Mouse (Mus musculus): ENCODE data around the gene Kalrn. TPM values are rescaled to one million over a fixed set of nuclear protein-coding genes. Genes with fewer than 3 reads are reported as not detected.

The Kalrn gene
- polyA plus RNA-seq, 1 experiment from 2014 or later = 22.4 TPM

DNA sequence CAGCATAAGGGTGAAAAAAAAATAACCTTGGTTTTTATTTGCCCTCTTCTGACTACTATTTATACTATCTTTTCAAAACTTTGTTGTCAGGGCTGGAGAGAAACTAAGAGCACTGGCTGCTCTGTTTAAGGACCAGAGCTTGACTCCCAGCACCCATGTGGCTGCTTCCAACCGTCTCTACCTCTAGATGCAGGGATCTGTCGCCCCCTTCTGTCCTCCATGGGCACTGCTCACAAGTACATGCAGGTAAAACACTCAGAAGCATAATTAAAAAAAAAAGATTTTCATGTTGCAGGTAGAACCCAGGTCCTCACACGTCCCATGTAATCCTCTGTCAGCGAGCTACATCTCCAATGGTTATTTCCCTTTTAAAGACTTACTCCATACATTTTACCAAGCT lies 499.4 kb downstream of the Kalrn start:
- H3K36me3 ChIP-seq (ENCODE audit: control insufficient read depth, insufficient read depth, low read length) = no peaks in the 10 kb centered on the region
- H3K27ac ChIP-seq (ENCODE audit: low read depth, low read length) = no peak overlapping the region
- H3K4me2 ChIP-seq (ENCODE audit: low read depth, low read length, severe bottlenecking) = no peak overlapping the region
- 89% methylated on average over 4 of the region's 4 CpGs for WGBS
- ATAC-seq (replicated peaks; ENCODE audit: low FRiP score) = no peak
- no peaks in the 10 kb centered on the region for H3K9me3 ChIP-seq (ENCODE audit: control insufficient read depth, low read length)
- H3K9ac ChIP-seq (ENCODE audit: low read length) = no peak overlapping the region
- no peak overlapping the region for H3K4me3 ChIP-seq (ENCODE audit: low read depth, low read length)
- H3K27me3 ChIP-seq (ENCODE audit: control insufficient read depth, insufficient read depth, low read length) = no peaks in the 10 kb centered on the region
- no peak for DNase-seq (ENCODE audit: low spot score)
- no peaks in the 10 kb centered on the region for H3K4me1 ChIP-seq (replicated peaks; ENCODE audit: control insufficient read depth, insufficient read depth, low read length)

DNA sequence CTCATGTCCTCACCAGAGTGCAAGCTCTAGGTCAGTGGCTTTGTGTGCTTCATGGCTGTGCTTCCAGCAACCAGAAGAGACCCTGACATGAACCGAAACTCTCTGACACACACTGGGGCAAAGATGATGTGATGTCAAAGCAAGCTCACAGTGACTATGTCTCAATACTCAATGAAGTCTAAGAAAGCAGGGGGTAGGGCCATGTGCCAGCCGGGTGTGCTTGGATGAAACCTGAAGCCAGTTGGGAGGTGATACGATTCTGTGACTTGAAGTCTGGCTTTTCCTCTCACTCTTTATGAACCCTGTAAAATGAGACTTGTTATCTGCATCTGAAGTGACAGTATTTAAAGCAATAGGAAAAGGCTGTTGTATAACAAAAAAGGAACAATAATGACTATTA lies 501.2 kb downstream of the Kalrn start:
- H3K4me3 ChIP-seq (ENCODE audit: low read depth, low read length) = no peak overlapping the region
- no peak for ATAC-seq (replicated peaks; ENCODE audit: low FRiP score)
- no peak overlapping the region for H3K9ac ChIP-seq (ENCODE audit: low read length)
- H3K36me3 ChIP-seq (ENCODE audit: control insufficient read depth, insufficient read depth, low read length) = no peaks in the 10 kb centered on the region
- H3K27me3 ChIP-seq (ENCODE audit: control insufficient read depth, insufficient read depth, low read length) = no peaks in the 10 kb centered on the region
- WGBS = 83% methylated on average over 3 of the region's 3 CpGs
- DNase-seq (ENCODE audit: low spot score) = no peak
- H3K27ac ChIP-seq (ENCODE audit: low read depth, low read length) = no peak overlapping the region
- H3K9me3 ChIP-seq (ENCODE audit: control insufficient read depth, low read length) = no peaks in the 10 kb centered on the region
- H3K4me1 ChIP-seq (replicated peaks; ENCODE audit: control insufficient read depth, insufficient read depth, low read length) = no peaks in the 10 kb centered on the region
- H3K4me2 ChIP-seq (ENCODE audit: low read depth, low read length, severe bottlenecking) = no peak overlapping the region

DNA sequence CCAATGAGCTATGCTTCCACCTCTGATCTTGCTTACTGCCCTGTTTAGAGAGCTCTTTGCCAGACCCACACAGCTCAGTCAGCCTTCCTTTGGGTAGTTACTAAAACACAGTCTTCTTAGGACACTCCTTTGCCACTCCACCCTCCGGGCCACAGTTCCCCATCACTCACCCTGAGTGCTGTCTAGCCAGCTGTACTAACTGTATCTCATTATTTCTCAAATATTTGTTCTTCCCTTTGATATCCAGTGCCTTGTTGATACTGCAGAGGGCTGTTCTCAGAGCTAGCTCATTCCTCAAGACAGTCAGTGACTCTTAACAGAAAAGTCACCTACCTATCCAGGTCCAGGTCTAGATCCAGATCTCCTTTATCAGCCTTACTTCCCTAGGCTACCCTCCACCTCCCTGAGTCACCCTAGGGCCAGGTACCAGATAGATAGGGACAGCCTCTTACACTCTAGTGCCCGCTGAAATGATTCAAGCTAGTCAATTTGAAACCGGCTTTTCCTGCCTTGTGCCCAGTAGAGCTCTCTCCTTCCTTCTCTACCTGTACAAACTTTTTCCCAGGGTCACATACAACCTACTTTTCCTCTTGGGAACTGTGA lies 502.0 kb downstream of the Kalrn start:
- Histone ChIP-seq H3K4me2 (ENCODE audit: low read depth, low read length, severe bottlenecking) (no peak overlapping the region), H3K27ac (ENCODE audit: low read depth, low read length) (no peak overlapping the region), H3K27me3 (ENCODE audit: control insufficient read depth, insufficient read depth, low read length) (no peaks in the 10 kb centered on the region), H3K9ac (ENCODE audit: low read length) (no peak overlapping the region), H3K36me3 (ENCODE audit: control insufficient read depth, insufficient read depth, low read length) (no peaks in the 10 kb centered on the region), H3K4me3 (ENCODE audit: low read depth, low read length) (no peak overlapping the region), H3K4me1 (replicated peaks; ENCODE audit: control insufficient read depth, insufficient read depth, low read length) (no peaks in the 10 kb centered on the region), H3K9me3 (ENCODE audit: control insufficient read depth, low read length) (no peaks in the 10 kb centered on the region)
- DNase-seq (ENCODE audit: low spot score) (no peak), ATAC-seq (replicated peaks; ENCODE audit: low FRiP score) (no peak)
- 94% methylated on average over 3 of the region's 3 CpGs for WGBS

DNA sequence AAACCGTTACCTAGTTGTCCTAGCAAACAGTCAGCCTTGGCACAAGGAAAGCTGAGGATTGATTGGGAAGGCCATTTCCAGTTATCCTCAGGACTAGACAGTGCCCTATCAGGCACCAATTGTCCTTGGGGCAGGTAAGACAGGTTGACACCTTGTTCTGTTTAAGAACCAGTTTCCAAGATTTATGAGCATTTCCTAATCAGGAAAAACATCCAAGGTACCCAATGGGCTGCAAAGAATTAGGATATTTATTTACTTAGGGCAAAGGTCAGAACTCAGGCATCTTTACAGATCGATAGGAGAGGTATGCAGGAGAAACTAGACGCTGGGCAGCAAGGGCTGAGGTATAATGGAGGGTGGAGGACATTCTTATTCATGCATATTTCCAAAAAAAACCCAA lies 503.9 kb downstream of the Kalrn start:
- Histone ChIP-seq H3K4me2 (ENCODE audit: low read depth, low read length, severe bottlenecking) (no peak overlapping the region), H3K27ac (ENCODE audit: low read depth, low read length) (no peak overlapping the region), H3K4me1 (replicated peaks; ENCODE audit: control insufficient read depth, insufficient read depth, low read length) (no peaks in the 10 kb centered on the region), H3K4me3 (ENCODE audit: low read depth, low read length) (no peak overlapping the region), H3K9me3 (ENCODE audit: control insufficient read depth, low read length) (no peaks in the 10 kb centered on the region), H3K36me3 (ENCODE audit: control insufficient read depth, insufficient read depth, low read length) (no peaks in the 10 kb centered on the region), H3K9ac (ENCODE audit: low read length) (no peak overlapping the region), H3K27me3 (ENCODE audit: control insufficient read depth, insufficient read depth, low read length) (no peaks in the 10 kb centered on the region)
- WGBS = 80% methylated on average over 3 of the region's 3 CpGs
- ATAC-seq (replicated peaks; ENCODE audit: low FRiP score) = no peak
- DNase-seq (ENCODE audit: low spot score) = no peak

DNA sequence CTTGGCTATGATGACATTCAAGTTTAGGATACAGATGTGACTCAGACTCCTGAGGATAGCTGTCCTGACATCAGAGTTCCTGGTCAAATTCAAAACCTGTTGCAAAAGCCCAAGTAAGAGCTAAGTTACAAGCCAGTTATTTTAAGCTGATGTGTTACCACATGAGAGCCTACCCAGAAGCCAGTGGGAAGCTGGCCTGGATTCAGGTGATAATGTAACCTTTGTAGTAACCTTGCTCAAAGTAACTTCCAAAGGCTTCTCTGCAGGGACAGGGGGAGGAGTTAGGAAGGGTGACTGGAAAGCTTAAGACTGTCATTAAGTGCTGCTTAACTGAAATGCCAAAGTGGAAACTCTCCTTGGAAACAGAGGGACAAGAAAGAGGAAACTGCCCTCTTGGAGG lies 506.4 kb downstream of the Kalrn start:
- DNase-seq (ENCODE audit: low spot score) (no peak), ATAC-seq (replicated peaks; ENCODE audit: low FRiP score) (no peak)
- Histone ChIP-seq H3K36me3 (ENCODE audit: control insufficient read depth, insufficient read depth, low read length) (no peaks in the 10 kb centered on the region), H3K27ac (ENCODE audit: low read depth, low read length) (no peak overlapping the region), H3K9me3 (ENCODE audit: control insufficient read depth, low read length) (no peaks in the 10 kb centered on the region), H3K4me3 (ENCODE audit: low read depth, low read length) (no peak overlapping the region), H3K4me1 (replicated peaks; ENCODE audit: control insufficient read depth, insufficient read depth, low read length) (no peaks in the 10 kb centered on the region), H3K9ac (ENCODE audit: low read length) (no peak overlapping the region), H3K27me3 (ENCODE audit: control insufficient read depth, insufficient read depth, low read length) (no peaks in the 10 kb centered on the region), H3K4me2 (ENCODE audit: low read depth, low read length, severe bottlenecking) (no peak overlapping the region)

DNA sequence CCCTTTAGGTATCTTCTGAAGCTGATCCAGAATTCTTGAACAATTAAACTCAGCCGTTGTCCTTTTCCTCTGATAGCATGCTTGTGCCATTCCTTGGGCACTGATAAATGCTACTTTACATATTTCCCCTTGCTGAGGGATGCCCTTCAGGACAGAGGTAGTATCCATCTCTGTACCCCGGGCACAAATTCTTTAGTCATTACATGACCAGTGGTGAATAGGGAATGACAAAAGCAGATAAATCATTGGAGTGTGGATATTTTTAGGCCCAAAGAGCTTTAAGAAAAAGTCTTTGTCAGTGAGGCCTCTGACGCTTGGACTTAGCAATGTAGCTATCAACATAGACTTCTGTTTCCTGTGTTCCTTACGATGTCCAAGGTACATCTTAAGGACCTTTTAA lies 507.0 kb downstream of the Kalrn start:
- H3K27me3 ChIP-seq (ENCODE audit: control insufficient read depth, insufficient read depth, low read length) = no peaks in the 10 kb centered on the region

DNA sequence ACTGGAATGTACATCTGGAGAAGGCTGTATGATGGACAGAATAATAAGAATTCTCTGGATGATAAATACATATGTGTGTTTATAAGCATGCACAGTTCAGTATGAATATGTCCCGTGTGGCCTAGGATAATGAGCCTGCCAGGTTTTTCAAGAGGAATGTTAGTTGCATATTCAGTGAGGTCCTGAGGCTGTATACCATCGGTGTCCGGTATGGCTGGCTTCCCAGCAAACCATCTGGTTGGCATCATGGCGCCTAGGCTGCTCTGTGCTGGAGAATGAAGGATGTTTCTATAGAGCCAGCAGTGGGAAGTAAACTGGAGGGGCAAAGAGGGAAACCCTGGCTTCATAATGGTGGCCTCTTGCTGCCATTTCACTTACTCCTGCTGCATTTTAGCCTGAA lies 510.0 kb downstream of the Kalrn start:
- Histone ChIP-seq H3K4me1 (replicated peaks; ENCODE audit: control insufficient read depth, insufficient read depth, low read length) (no peaks in the 10 kb centered on the region), H3K27ac (ENCODE audit: low read depth, low read length) (no peak overlapping the region), H3K27me3 (ENCODE audit: control insufficient read depth, insufficient read depth, low read length) (no peaks in the 10 kb centered on the region), H3K36me3 (ENCODE audit: control insufficient read depth, insufficient read depth, low read length) (no peaks in the 10 kb centered on the region), H3K4me2 (ENCODE audit: low read depth, low read length, severe bottlenecking) (no peak overlapping the region), H3K9me3 (ENCODE audit: control insufficient read depth, low read length) (no peaks in the 10 kb centered on the region), H3K4me3 (ENCODE audit: low read depth, low read length) (no peak overlapping the region), H3K9ac (ENCODE audit: low read length) (no peak overlapping the region)
- 86% methylated on average over 4 of the region's 4 CpGs for WGBS
- ATAC-seq (replicated peaks; ENCODE audit: low FRiP score) (no peak), DNase-seq (ENCODE audit: low spot score) (no peak)

More for the DNA sequence above, 507.0 kb downstream of the Kalrn start:
- Histone ChIP-seq H3K27ac (ENCODE audit: low read depth, low read length) (no peak overlapping the region), H3K9me3 (ENCODE audit: control insufficient read depth, low read length) (no peaks in the 10 kb centered on the region), H3K4me2 (ENCODE audit: low read depth, low read length, severe bottlenecking) (no peak overlapping the region), H3K9ac (ENCODE audit: low read length) (no peak overlapping the region), H3K36me3 (ENCODE audit: control insufficient read depth, insufficient read depth, low read length) (no peaks in the 10 kb centered on the region), H3K4me1 (replicated peaks; ENCODE audit: control insufficient read depth, insufficient read depth, low read length) (no peaks in the 10 kb centered on the region), H3K4me3 (ENCODE audit: low read depth, low read length) (no peak overlapping the region)
- ATAC-seq (replicated peaks; ENCODE audit: low FRiP score) (no peak), DNase-seq (ENCODE audit: low spot score) (no peak)
- 91% methylated on average over 4 of the region's 4 CpGs for WGBS

DNA sequence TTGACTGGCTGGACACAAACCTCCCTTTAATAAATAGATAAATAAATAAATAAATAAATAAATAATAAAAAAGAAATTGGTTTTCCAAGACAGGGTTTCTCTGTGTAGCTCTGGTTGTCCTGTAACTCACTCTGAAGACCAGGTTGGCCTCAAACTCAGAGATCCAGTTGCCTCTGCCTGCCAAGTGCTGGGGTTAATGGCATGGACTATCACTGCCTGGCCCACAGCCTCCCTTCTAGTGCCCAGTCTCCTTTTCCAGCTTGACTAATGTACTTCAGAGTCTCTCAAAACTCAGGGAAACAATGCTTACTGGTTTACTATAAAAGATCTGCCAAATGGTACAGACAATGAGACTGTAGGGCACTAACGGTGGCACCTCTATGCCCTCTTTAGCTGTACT lies 511.7 kb downstream of the Kalrn start:
- WGBS = 88% methylated on average over 1 of the region's 1 CpGs

DNA sequence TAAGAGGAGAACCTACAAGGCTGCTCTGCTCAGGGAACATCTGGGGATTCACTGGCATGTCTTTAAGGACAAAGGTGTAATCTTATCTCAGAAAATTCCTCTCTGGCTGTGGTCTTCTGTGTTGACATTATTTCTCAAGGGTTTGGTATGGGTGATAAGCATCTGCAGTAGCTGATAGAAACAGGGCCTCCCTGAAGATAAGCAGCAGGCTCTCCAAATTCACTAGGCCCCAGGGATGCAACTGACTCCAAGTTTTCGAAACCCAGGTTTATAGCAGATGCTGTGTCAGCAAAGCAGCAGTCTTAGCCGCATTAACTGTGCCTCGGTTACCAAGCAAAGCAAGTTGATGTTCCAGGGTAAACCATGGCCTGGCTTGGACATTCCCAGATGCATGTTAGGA lies 514.7 kb downstream of the Kalrn start:
- no peaks in the 10 kb centered on the region for H3K9me3 ChIP-seq (ENCODE audit: control insufficient read depth, low read length)
- DNase-seq (ENCODE audit: low spot score) (no peak), ATAC-seq (replicated peaks; ENCODE audit: low FRiP score) (no peak)
- H3K4me2 ChIP-seq (ENCODE audit: low read depth, low read length, severe bottlenecking) = no peak overlapping the region
- no peak overlapping the region for H3K27ac ChIP-seq (ENCODE audit: low read depth, low read length)
- WGBS = 78% methylated on average over 3 of the region's 3 CpGs
- H3K4me1 ChIP-seq (replicated peaks; ENCODE audit: control insufficient read depth, insufficient read depth, low read length) = no peaks in the 10 kb centered on the region
- no peaks in the 10 kb centered on the region for H3K36me3 ChIP-seq (ENCODE audit: control insufficient read depth, insufficient read depth, low read length)
- H3K9ac ChIP-seq (ENCODE audit: low read length) = no peak overlapping the region
- no peaks in the 10 kb centered on the region for H3K27me3 ChIP-seq (ENCODE audit: control insufficient read depth, insufficient read depth, low read length)
- H3K4me3 ChIP-seq (ENCODE audit: low read depth, low read length) = no peak overlapping the region

More for the DNA sequence above, 511.7 kb downstream of the Kalrn start:
- ATAC-seq (replicated peaks; ENCODE audit: low FRiP score) (no peak), DNase-seq (ENCODE audit: low spot score) (no peak)
- H3K9ac ChIP-seq (ENCODE audit: low read length) = no peak overlapping the region
- H3K9me3 ChIP-seq (ENCODE audit: control insufficient read depth, low read length) = no peaks in the 10 kb centered on the region
- no peaks in the 10 kb centered on the region for H3K36me3 ChIP-seq (ENCODE audit: control insufficient read depth, insufficient read depth, low read length)
- no peaks in the 10 kb centered on the region for H3K27me3 ChIP-seq (ENCODE audit: control insufficient read depth, insufficient read depth, low read length)
- H3K4me2 ChIP-seq (ENCODE audit: low read depth, low read length, severe bottlenecking) = no peak overlapping the region
- no peak overlapping the region for H3K27ac ChIP-seq (ENCODE audit: low read depth, low read length)
- H3K4me3 ChIP-seq (ENCODE audit: low read depth, low read length) = no peak overlapping the region
- H3K4me1 ChIP-seq (replicated peaks; ENCODE audit: control insufficient read depth, insufficient read depth, low read length) = no peaks in the 10 kb centered on the region
